Mouse (Mus musculus) ES-E14 (cell line): ENCODE measurements at regions not wholly inside any gene's neighbourhood (a gene's known extent, or its start where the extent isn't known, plus 50 kb on each side); places are given as distances from the start of the nearest gene placed in this dataset.
"Not testable (repeated sequence)": the region's sequence is repeated elsewhere in the genome, so short reads cannot be mapped to it uniquely, and the experiment has no call there.

ENCODE experiments used
- DNase-seq: peaks from one replicate; pipeline ENCODE4 v3.0.0-alpha.2; 2013; ENCODE audit warnings: low read depth, low spot score
- H3K27ac ChIP-seq: 2 replicates; pipeline ENCODE4 v1.5.1; 2012; ENCODE audit warnings: low read depth, mild to moderate bottlenecking, low read length, moderate library complexity, mixed read lengths; ENCODE audit not compliant: poor library complexity, insufficient read depth, severe bottlenecking
- H3K36me3 ChIP-seq: 2 replicates; pipeline ENCODE4 v1.6.1; 2012; ENCODE audit warnings: mild to moderate bottlenecking, low read length, moderate library complexity, mixed read lengths; ENCODE audit not compliant: control insufficient read depth, poor library complexity, insufficient read depth, severe bottlenecking
- H3K4me1 ChIP-seq, 2 experiments: fragments of 150-350 bp in 1 of 2; sonication (generic) in 1 of 2; 2 replicates each; pipeline ENCODE4 v1.6.1; 2012; ENCODE audit warnings: low read length in 2 of 2, mild to moderate bottlenecking in 1 of 2, mixed read lengths in 1 of 2; ENCODE audit not compliant: control insufficient read depth in 2 of 2, insufficient read depth in 2 of 2, poor library complexity in 1 of 2
- H3K4me3 ChIP-seq, 2 experiments: fragments of 150-350 bp in 1 of 2; sonication (generic) in 1 of 2; 2 replicates each; pipeline ENCODE4 v1.5.1; 2012; ENCODE audit warnings: low read length in 2 of 2, low read depth in 1 of 2, mild to moderate bottlenecking in 1 of 2, mixed read lengths in 1 of 2; ENCODE audit not compliant: insufficient read depth in 1 of 2, poor library complexity in 1 of 2, severe bottlenecking in 1 of 2
- H3K9ac ChIP-seq: 2 replicates; pipeline ENCODE4 v1.6.1; 2012; ENCODE audit warnings: low read depth, mild to moderate bottlenecking, low read length, mixed read lengths; ENCODE audit not compliant: poor library complexity, insufficient read depth, severe bottlenecking
- H3K9me3 ChIP-seq: fragments of 150-350 bp; sonication (generic); 2 replicates; pipeline ENCODE4 v1.6.1; 2012; ENCODE audit warnings: low read depth, mild to moderate bottlenecking, low read length; ENCODE audit not compliant: control insufficient read depth, insufficient read depth
- CHD2 ChIP-seq: IDR thresholded peaks from 2 replicates; pipeline ENCODE4 v1.6.1; 2014; ENCODE audit warnings: mild to moderate bottlenecking, low read depth, low read length, inconsistent platforms
- HCFC1 ChIP-seq: IDR thresholded peaks from 2 replicates; pipeline ENCODE4 v1.6.1; 2012; ENCODE audit warnings: low read length, inconsistent platforms, borderline replicate concordance; ENCODE audit not compliant: insufficient read depth
- MAFK ChIP-seq: IDR thresholded peaks from 2 replicates; pipeline ENCODE4 v1.6.1; 2014; ENCODE audit warnings: mild to moderate bottlenecking, low read depth, low read length, inconsistent platforms; ENCODE audit not compliant: insufficient read depth
- ZC3H11A ChIP-seq: IDR thresholded peaks from 2 replicates; pipeline ENCODE4 v1.6.1; 2012; ENCODE audit warnings: low read depth, mild to moderate bottlenecking, inconsistent platforms, low read length, borderline replicate concordance
- ZNF384 ChIP-seq: IDR thresholded peaks from 2 replicates; pipeline ENCODE4 v1.6.1; 2012; ENCODE audit warnings: low read depth, low read length, inconsistent platforms
- in situ Hi-C, 2 experiments: fragments of 600-800 bp; cut with MboI; formaldehyde crosslinking; loops; one replicate each; pipeline ENCODE4 v1.15.1; 2025; ENCODE audit warnings: low sequenced_read_pairs in 2 of 2, inconsistent platforms in 1 of 2; ENCODE audit not compliant: unreplicated experiment in 2 of 2

DNA sequence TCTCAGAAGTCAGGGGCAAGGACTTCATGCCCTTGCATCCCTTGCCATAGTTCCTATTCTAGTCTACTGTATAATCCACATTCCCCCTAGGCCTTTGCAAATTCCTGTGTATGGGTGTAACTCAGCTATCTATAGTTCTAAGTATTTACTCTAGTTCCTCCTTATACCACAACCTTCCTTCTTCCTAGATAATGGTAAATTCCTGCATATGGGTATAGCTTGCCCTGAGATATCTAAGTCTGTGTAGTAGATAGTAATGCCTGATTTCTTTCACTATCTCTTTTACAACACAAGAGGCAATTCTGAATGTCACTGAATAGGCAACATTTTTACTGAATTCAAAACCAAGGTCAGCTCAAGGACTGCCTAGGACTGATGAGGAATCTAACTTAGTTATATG, 1000.2 kb downstream of the Kcnt2 start:
- in situ Hi-C loops, H3K27ac ChIP-seq, H3K36me3 ChIP-seq, H3K9ac ChIP-seq, H3K9me3 ChIP-seq, DNase-seq, H3K4me1 ChIP-seq, H3K4me3 ChIP-seq: not testable (repeated sequence)

DNA sequence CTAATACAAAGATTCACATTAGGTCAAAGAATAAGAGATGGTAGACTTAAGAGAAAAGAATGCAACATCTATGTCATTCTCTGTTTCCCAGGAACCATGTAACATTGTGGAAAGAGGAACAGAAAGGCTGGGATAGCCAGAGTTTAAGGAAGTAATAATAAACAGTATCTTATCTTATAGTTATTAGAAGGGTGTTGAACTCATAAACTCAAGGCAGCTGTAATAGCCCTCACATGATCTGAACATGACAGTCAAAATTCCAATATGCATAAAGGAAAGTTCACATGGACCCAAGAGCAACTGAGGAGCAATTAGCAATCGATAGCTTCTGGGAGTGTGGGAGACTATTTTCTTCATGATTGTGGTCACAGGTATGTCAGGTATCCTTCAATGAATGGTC, 1028.8 kb downstream of the Kcnt2 start:
- Histone ChIP-seq H3K27ac (no peak overlapping the region), H3K36me3 (no peaks in the 10 kb centered on the region), H3K4me1 (no peaks in the 10 kb centered on the region), H3K4me3 (no peak overlapping the region), H3K9me3 (no peaks in the 10 kb centered on the region), H3K9ac (no peak overlapping the region)
- TF ChIP-seq ZC3H11A (no peak), ZNF384 (no peak), MAFK (no peak), CHD2 (no peak), HCFC1 (no peak)
- DNase-seq = no peak
- in situ Hi-C loops = no loop called here

DNA sequence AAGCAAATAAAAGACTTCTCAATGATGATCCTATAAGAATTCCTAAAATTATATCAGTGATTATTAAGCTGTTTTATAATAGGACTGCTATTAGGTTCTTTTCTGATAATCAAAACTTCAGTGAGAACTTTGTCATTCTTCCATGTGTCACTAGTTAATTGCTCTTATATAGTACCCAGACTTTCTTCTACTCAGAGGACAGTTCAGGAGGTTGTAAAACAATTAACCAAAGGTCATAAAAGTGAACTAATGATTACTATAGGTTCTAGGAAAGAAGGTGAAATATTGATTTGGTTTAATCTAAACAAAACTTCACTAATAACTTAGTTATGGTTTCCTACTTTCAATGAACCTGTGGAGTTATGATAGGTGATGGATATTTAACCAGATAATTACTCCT, 1035.6 kb downstream of the Kcnt2 start:
- in situ Hi-C loops = no loop called here
- no peak overlapping the region for H3K4me3 ChIP-seq
- no peak for DNase-seq

DNA sequence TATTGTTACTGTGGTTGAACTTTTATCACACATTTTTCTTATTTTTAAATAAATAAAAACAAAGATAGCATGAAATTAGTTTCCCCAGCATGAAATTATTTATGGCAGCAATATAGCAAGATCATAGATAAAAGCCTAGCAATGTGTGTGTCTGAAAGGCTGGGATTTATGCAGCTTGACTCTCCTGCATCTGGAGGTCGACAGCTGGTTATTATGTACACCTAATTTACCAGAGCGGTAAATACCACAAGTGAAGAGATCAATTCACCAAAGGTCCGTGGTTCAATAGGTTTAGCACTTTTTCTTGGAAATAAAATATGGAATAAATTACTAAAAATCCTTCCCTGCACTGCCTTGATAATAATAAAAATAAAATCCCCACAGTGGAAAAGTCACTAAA, 1077.0 kb downstream of the Kcnt2 start:
- no peak for DNase-seq
- H3K4me3 ChIP-seq = no peak overlapping the region
- H3K36me3 ChIP-seq = no peaks in the 10 kb centered on the region
- H3K27ac ChIP-seq = no peak overlapping the region
- H3K9me3 ChIP-seq = no peaks in the 10 kb centered on the region
- no peak overlapping the region for H3K9ac ChIP-seq
- H3K4me1 ChIP-seq = no peaks in the 10 kb centered on the region
- in situ Hi-C loops = no loop called here
- TF ChIP-seq ZNF384 (no peak), MAFK (no peak), CHD2 (no peak), ZC3H11A (no peak), HCFC1 (no peak)

More for the DNA sequence above, 1035.6 kb downstream of the Kcnt2 start:
- no peaks in the 10 kb centered on the region for H3K4me1 ChIP-seq
- no peak overlapping the region for H3K27ac ChIP-seq
- no peak for TF ChIP-seq MAFK
- TF ChIP-seq ZC3H11A = no peak
- no peak for TF ChIP-seq CHD2
- no peak for TF ChIP-seq ZNF384
- TF ChIP-seq HCFC1 = no peak
- no peaks in the 10 kb centered on the region for H3K9me3 ChIP-seq
- no peaks in the 10 kb centered on the region for H3K36me3 ChIP-seq
- H3K9ac ChIP-seq = no peak overlapping the region

DNA sequence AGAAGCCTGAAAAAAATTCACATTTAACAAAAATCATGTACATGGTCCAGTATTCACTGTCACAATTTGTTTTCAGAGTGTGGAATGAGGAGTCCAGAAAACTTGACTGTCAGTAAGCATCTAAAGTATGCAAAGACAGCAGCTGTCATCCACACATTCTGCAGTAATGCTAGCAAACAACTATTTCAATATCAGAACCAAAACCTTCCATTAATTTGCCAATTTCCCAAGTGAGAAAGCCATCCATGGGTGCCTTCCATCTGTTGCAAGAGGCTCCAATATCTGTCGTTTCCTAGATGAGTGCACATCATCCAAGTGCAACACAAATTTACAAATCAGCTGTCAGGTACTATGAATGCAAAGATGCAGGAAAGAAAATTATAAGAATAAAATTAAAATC, 1092.1 kb downstream of the Kcnt2 start:
- Histone ChIP-seq H3K4me3 (no peak overlapping the region), H3K4me1 (no peaks in the 10 kb centered on the region), H3K27ac (no peak overlapping the region), H3K36me3 (no peaks in the 10 kb centered on the region), H3K9me3 (no peaks in the 10 kb centered on the region), H3K9ac (no peak overlapping the region)
- in situ Hi-C loops = no loop called here
- no peak for DNase-seq
- TF ChIP-seq MAFK = no peak
- TF ChIP-seq ZNF384 = no peak
- no peak for TF ChIP-seq CHD2
- no peak for TF ChIP-seq ZC3H11A
- no peak for TF ChIP-seq HCFC1
